ENCODE assay signal across 21 mouse cellular contexts in the genomic region with DNA sequence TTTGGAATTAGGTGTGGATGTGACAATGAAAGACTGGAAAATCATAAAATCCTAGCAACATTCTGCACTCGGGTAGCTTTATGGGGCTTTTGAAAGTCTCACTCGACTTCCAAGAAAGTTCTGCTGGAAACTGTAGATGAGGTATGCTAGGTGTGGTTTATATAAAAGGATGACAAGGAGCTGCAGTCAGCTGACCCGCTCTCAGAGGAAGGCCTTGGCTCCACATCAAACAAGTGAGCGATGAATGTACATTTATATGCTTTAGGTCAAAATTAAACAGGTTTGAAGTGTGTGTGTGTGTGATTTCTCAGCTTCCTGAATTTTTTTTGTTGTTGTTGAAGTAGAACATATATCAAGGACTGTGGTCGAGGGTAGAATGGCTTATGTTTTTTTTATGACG.
DNase-seq lines count a peak whose midpoint lies in the region; ATAC-seq and TF ChIP-seq lines count a peak whose summit lies in the region.
"Had no signal": no experiment of that assay in that cellular context is flagged by ENCODE, and none has a peak within 500 bp of the region (broad histone marks: within the 10 kb centered on the region; RNA-seq: fewer than 3 reads in every experiment).

No protein-coding gene starts in this region.

- H3K27ac ChIP-seq in heart, embryonic 12.5 days (ENCODE audit: poor library complexity, severe bottlenecking): 0 out of 2 replicates have a peak overlapping the region, but pooled peaks have one; percentile 38
- peak overlapping the region; percentile 45 for H3K27ac ChIP-seq in lung, embryonic 15.5 days
- peak overlapping the region; percentile 27; the same call in 1 of the 2 replicates for H3K27ac ChIP-seq in embryonic fibroblast, embryonic 13.5 days (ENCODE audit: insufficient read depth, low read length)
- peak overlapping the region; percentile 50; the same call in 1 of the 2 replicates for H3K27ac ChIP-seq in limb, embryonic 15.5 days
- H3K27ac ChIP-seq: embryonic facial prominence, embryonic 15.5 days; forebrain, embryonic 15.5 days; heart, adult 2 months; hindbrain, embryonic 13.5 days; hindbrain, postnatal 0 days had no signal

- H3K4me3 ChIP-seq in heart, embryonic 12.5 days: no peak overlapping the region
- no peak overlapping the region for H3K4me3 ChIP-seq in lung, embryonic 15.5 days
- H3K4me3 ChIP-seq in embryonic fibroblast, embryonic 13.5 days (ENCODE audit: insufficient read depth, low read length): no peak overlapping the region
- H3K4me3 ChIP-seq in limb, embryonic 15.5 days: no peak overlapping the region
- H3K4me3 ChIP-seq: embryonic facial prominence, embryonic 15.5 days; forebrain, embryonic 15.5 days; heart, adult 2 months; heart, embryonic 13.5 days; hindbrain, embryonic 13.5 days had no signal

- H3K27me3 ChIP-seq in heart, embryonic 12.5 days (replicated peaks): no peaks in the 10 kb centered on the region
- H3K27me3 ChIP-seq in lung, embryonic 15.5 days: no peaks in the 10 kb centered on the region
- no peaks in the 10 kb centered on the region for H3K27me3 ChIP-seq in limb, embryonic 15.5 days
- H3K27me3 ChIP-seq: CH12.LX; embryonic facial prominence, embryonic 15.5 days; forebrain, embryonic 15.5 days; heart, embryonic 13.5 days; hindbrain, embryonic 13.5 days; Patski had no signal

- no peak for TF ChIP-seq CTCF in embryonic fibroblast, embryonic 13.5 days (IDR thresholded peaks at IDR 0.05; ENCODE audit: borderline replicate concordance, insufficient read depth, low read length)

- no peak overlapping the region for H3K4me2 ChIP-seq in heart, embryonic 12.5 days
- no peak overlapping the region for H3K4me2 ChIP-seq in lung, embryonic 15.5 days
- H3K4me2 ChIP-seq in limb, embryonic 15.5 days: no peak overlapping the region
- H3K4me2 ChIP-seq: embryonic facial prominence, embryonic 15.5 days; forebrain, embryonic 15.5 days; heart, embryonic 13.5 days; hindbrain, embryonic 13.5 days had no signal

- 74% methylated on average over 6 of the region's 6 CpGs for WGBS in heart, embryonic 12.5 days
- WGBS in lung, embryonic 15.5 days: 36% methylated on average over 6 of the region's 6 CpGs
- WGBS in limb, embryonic 15.5 days: 22% methylated on average over 6 of the region's 6 CpGs

- no peaks in the 10 kb centered on the region for H3K36me3 ChIP-seq in heart, embryonic 12.5 days
- no peaks in the 10 kb centered on the region for H3K36me3 ChIP-seq in lung, embryonic 15.5 days
- H3K36me3 ChIP-seq in limb, embryonic 15.5 days: no peaks in the 10 kb centered on the region
- H3K36me3 ChIP-seq: embryonic facial prominence, embryonic 15.5 days; forebrain, embryonic 15.5 days; heart, embryonic 13.5 days; hindbrain, embryonic 13.5 days had no signal

- H3K9me3 ChIP-seq in heart, embryonic 12.5 days (replicated peaks): no peaks in the 10 kb centered on the region; the same call in 1 of the 2 replicates
- H3K9me3 ChIP-seq in lung, embryonic 15.5 days: no peaks in the 10 kb centered on the region
- H3K9me3 ChIP-seq in limb, embryonic 15.5 days: no peaks in the 10 kb centered on the region
- H3K9me3 ChIP-seq: embryonic facial prominence, embryonic 15.5 days; forebrain, embryonic 15.5 days; heart, embryonic 13.5 days; hindbrain, embryonic 13.5 days had no signal

- no peak overlapping the region for H3K9ac ChIP-seq in heart, embryonic 12.5 days
- no peak overlapping the region for H3K9ac ChIP-seq in lung, embryonic 15.5 days
- H3K9ac ChIP-seq in limb, embryonic 15.5 days: no peak overlapping the region
- H3K9ac ChIP-seq: embryonic facial prominence, embryonic 15.5 days; forebrain, embryonic 15.5 days; heart, embryonic 13.5 days; hindbrain, embryonic 13.5 days had no signal

- ATAC-seq in heart, embryonic 12.5 days (ENCODE audit: insufficient number of reproducible peaks, low FRiP score): no peak
- peak; percentile 31; the same call in 1 of the 2 replicates for ATAC-seq in lung, embryonic 15.5 days (ENCODE audit: borderline replicate concordance, extremely low read depth, low FRiP score, low TSS enrichment)
- ATAC-seq in limb, embryonic 15.5 days (ENCODE audit: insufficient number of reproducible peaks, low FRiP score, low TSS enrichment, low read depth): no peak
- ATAC-seq: activated CD4-positive, CD25-positive, alpha-beta regulatory T cell, adult 4 months; forebrain, embryonic 15.5 days; hindbrain, postnatal 0 days; Patski had no signal

- DNase-seq in heart, adult 18-20 months: no peak
- DNase-seq in lung, postnatal 4 days: no peak
- DNase-seq: adrenal gland, postnatal 14 days; cerebellum, adult 11-12 months; cerebellum, adult 9-10 months; cerebellum, postnatal 36 days; gastrocnemius, postnatal 36 days; heart, adult 2 months; heart, postnatal 10 days had no signal

- no peak for TF ChIP-seq POLR2A in embryonic fibroblast, embryonic 13.5 days (IDR thresholded peaks at IDR 0.05; ENCODE audit: low read depth, low read length)

- peaks cover 43% of the 10 kb centered on the region for H3K4me1 ChIP-seq in heart, embryonic 12.5 days (replicated peaks)
- H3K4me1 ChIP-seq in lung, embryonic 15.5 days: peaks cover 13% of the 10 kb centered on the region
- H3K4me1 ChIP-seq in embryonic fibroblast, embryonic 13.5 days (ENCODE audit: control insufficient read depth, insufficient read depth, low read length): peaks cover 20% of the 10 kb centered on the region
- peaks cover 25% of the 10 kb centered on the region for H3K4me1 ChIP-seq in limb, embryonic 15.5 days
- H3K4me1 ChIP-seq: forebrain, embryonic 15.5 days had no signal
